Mouse (Mus musculus): ENCODE measurements around the gene Nfib.

Nfib gene

DNA sequence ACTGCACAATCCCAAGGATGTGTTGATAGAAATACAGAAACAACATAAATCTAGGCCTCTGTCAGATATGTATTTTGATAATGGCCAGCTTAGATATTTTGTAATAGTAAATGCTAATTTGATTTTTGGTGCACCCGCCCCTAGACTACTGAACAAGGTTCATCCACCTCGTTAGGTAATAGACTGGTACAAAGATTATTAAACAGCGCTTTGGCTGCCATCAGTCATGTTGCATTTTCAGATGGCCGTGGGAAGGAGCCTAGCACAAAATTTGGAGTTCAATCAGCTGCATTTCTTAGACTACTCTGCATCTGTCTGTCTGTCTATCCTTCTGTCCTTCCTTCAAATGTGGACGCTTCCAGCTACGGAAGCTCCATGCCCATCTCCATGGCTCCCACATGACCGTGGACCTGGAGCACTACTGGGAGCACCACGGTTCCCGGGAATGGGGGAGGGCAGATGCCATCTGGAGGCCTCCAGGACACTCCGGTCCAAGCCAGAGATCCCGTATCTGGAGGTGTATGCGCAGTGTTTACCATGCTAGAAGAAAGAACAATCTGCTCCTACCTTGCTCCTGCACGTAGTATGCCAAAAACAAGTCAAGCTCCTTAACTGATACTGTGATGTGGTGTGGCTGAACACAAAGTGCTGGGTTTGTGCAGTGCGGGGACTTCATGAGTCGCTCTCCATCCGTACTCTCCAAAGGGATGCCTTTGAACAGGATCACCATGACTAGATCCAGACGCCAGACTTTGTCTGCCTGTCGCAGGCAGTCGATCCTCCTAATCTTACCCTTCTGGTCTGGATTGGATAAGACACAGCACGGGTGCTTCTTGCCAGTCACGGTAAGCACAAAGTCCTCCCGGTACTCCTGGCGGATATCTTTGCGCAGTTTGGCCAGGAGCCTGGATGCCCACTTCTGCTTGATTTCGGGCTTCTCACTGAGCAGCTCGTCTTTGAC lies 207.6 kb downstream of the Nfib start:
- DNase-seq (ENCODE audit: low spot score), result no peak

DNA sequence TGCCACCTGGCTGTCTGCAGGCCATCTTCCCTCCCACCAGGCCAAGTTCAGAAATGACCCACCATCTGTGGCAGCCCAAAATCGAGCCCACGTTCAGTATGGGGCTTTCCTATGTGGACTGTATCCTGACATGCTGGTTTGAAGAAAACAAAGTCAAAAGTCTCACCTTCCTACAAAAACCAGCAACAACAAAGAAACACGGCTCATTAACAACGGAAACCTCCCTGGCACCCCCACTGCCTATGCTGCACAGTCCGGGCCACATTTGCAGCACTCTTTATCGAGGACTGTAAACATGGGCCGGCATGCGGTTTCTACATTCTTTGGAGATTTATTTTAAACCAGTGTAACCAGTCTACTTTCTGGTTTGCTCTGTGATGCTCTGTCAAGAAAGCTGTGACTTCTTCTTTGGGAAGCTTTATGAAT lies 208.4 kb downstream of the Nfib start:
- DNase-seq (ENCODE audit: low spot score), result no peak

DNA sequence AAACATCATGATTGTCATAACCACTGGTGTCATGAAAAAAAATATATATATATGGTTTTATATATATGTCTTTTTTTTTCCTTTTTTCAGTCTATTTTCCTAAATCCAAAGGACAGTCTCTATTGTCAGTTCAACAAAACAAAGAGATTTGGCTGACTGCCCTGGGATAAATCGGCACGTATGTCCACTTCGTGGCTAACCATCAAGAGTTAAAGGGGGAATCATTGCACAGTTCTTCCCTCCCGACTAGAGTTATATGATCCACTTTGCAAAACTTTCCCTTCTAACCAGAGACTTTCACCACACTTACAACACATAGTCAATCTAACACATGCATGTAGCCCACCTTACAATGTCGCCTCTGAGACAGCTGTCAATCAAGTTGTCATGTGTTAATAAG lies 209.2 kb downstream of the Nfib start:
- DNase-seq (ENCODE audit: low spot score), result no peak

DNA sequence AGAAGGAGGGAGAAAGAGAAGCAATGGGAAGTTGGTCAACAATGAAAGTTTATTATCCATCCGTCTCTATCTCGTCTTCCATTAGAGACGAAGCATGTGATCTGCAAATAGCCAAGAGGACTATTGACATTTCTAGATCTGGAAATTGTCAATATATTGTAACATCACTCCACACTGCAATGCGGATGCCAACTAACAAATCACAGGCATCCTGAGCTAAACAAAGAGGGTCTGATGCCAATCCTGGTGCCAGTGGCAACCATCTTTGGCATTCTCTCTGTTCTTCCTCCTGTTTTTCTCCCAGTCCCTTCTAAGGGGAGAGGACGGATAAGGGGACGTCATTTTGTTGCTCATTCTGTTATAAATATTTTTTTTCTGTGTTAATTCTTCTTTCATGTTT lies 209.9 kb downstream of the Nfib start:
- no peak for DNase-seq (ENCODE audit: low spot score)

DNA sequence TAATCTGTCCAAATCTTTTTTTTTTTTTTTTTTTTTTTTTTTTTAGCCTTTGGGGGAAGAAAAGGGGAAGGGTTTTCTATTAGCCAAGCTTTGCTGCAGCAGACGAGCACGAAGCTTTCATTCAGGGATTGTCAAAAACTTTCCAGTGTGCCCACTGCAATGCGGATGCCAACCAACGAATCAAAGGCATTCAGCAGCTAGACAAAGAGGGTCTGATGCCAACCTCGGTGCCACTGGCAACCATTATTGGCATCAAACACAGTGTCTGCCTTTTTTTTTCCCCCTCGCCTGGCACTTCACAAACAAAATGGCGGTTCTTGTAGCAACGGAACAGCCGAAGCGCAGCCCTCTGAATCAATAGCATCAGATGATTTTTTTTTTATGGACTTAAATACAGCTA lies 210.7 kb downstream of the Nfib start:
- no peak for DNase-seq (ENCODE audit: low spot score)

DNA sequence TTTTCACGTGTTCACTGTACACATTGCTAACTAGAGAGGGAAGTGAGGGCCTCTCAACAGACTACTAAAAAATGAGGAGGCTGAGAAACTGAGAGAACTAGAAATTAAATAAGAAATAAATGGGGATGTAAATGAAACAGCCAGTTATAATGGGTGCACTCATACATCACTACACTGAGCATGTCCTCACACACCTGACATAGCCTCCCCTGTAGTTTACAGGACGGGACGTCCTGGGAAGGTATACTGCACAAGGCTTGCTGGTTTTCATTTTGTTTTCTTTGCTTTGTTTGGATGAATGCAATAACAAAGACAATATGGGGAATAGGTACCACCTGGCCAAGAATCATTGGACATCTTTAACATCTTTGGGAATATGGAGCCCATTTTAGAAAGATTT lies 211.1 kb downstream of the Nfib start:
- no peak for DNase-seq (ENCODE audit: low spot score)

DNA sequence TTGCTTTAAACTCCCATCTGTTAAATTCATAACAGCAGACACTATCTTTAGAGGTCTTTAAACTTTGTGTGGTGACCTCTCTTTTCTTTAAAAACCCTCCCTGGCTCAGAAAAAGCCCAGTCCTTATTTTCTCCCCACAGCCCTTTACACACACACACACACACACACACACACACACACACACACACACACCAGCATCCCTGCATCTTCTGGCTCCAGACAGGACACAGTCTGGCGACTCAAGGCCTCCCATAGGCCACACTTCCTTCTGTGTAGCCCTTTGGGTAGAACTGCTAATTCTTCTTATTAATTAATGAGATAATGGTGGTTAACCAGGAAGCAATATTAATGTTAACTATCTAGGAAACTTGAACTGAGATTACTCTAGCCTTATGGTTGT lies 211.7 kb downstream of the Nfib start:
- DNase-seq (ENCODE audit: low spot score), result no peak

DNA sequence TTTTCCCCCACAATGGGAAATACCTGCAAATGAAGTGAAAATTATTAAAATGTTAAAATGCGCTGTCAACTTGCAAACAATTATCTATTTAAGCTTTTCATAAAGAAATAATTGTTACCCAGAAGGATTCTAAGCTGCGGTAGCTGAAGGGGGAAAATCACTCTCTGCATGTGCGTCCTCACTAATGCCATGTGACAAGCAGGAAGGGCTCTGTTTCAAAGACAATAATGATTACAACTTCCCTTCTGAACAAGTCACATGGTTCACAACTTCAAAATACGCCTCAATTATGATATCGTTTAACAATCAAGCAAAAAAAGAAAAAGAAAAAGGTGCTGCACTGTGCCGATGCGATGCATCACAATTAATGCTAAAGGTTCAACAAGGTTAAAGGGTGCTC lies 212.2 kb downstream of the Nfib start:
- no peak for DNase-seq (ENCODE audit: low spot score)

DNA sequence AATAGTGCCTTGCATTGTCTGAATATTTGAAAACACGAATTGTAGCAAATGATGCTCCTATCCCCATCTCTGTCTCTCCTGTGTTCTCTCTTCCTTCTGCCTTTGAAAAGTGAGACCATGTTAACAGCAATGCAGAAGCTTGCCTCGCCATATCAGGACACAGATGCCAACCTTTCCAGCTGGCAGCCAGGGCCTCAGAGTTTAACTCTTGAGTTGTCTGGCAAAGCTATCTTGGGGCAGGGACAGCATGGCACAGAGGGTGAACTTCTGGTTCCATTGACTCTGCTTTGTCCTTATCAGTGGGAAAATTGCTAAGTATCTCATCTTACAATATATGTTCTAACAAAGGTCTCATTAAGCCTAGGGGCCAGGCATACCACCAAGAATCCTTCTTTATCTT lies 212.8 kb downstream of the Nfib start:
- DNase-seq (ENCODE audit: low spot score), result no peak

DNA sequence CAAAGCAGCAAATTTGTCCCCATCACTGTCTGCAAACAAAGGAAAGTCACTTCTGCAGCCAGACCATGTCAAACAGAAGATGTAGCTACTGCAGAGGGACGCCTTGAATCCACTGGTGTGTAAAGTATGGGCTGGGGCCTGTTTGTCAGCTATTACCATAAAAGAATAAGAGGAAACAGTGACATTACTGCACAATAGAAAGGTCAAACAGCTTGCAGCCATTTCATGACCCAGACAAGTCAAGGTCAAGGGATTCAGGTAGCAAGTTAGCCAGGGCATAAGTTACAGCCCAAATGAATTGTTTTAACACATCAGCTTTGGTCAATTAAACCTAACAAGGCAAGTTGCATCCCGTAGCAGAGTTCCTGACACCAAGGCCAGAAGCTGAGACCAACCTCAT lies 215.6 kb downstream of the Nfib start:
- no peak for DNase-seq (ENCODE audit: low spot score)

DNA sequence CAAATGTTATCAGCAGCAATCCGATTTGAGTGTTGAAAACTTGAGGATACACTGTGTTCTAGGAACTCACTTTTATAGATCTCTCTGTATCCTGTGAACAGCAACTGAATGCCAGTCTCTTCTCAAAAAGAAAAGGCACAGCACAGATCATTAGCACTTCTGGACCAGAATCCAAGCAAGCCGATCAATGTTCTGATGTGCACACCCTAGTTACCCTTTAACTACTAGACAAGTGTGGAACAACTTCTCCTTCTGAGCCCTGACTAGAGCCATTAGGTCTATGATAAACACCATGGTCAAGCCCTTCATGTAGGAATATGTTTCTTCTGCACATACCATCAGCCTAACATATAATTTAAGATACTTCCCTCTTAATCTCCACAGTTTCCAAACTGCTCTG lies 219.6 kb downstream of the Nfib start:
- no peak for DNase-seq (ENCODE audit: low spot score)

DNA sequence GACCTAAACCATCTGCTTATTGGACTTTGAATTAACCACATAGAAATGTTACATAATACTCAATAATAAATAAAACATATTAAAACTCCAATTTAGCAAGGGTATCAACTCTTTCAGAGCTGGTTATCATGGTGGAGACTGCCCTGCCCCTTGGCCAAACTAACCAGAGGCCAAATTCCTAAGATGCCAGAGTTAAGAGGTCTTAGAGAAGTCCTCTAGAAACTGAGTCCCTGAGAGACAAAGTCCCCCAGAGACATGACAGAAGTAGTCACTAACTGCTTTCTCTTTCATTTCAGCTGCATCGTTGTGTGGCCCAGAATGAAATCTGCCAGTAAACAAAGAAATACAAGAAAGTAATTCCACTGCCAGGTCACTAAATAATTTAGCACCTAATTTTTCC lies 221.7 kb downstream of the Nfib start:
- DNase-seq (ENCODE audit: low spot score), result no peak

DNA sequence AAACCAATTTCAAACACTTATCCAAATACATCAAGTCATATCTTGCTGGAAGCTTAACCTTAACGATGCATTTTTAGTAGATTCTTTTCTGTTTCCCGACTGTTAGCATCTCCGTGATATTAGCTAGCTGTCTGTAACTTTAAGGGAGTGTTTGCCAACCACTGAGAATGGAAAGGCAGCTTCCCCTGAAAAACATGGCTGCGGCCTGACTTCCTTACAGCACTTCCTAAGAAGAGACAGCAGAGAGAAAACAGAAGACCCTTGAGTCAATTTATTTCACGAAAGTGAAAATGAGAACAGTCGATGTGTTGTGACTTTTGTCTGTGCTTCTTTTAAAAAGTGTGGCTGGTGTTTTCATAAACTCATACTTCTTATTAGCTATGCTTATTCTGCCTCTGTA lies 222.3 kb downstream of the Nfib start:
- no peak for DNase-seq (ENCODE audit: low spot score)

DNA sequence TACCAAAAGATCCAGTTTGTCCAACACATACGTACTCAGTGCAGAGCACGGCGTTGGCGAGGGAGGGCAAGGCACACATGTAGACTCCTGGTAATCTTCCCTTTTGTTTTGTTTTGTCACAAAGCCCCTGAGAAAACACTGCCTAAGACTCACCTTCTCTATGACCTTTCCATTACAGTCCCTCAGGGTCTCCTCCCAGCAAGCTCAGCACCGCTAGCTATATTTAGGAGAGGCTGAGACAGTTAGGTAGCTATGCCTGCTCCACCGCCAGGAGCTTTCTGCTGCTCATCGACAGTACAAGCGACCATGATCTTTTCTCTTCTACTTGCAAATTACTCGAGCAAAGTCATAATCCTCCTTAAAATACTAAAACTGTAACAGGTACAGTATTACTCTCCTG lies 224.9 kb downstream of the Nfib start:
- DNase-seq (ENCODE audit: low spot score), result no peak

DNA sequence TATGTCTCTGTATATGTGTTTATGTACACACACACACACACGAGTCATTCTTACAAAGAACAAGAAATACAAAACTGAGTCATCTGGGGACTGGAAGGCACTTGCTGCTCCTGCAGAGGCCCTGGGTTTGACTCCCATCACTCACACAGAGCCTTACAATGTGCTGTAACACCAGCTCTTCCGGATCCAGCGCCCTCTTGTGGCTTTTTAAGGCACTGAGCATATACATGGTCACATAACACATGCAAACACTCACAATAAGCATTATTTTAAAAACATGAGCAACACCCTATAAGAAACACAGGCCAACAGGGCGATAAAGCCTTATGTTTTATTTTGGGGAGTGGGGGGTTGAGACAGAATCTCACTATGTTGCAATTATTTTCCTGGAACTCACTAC lies 226.2 kb downstream of the Nfib start:
- DNase-seq (ENCODE audit: low spot score), result no peak

DNA sequence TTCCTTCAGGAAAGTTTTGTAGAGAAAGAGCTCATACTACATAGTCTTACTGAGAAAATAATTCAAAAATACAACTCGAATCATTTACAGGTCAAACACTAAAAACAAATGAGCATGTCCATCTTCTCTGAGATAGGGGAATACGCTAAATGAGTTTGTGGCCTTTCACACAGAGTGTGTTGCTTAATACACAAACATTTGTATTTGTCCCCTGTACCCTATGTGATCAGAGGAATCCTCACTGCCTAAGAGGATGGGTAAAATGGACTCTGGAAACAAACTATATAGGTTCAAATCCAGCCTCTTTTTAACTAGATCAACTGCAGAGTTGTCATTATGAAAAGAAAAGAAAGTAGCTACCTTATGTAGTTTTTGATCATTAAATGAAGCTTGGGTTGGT lies 227.8 kb downstream of the Nfib start:
- no peak for DNase-seq (ENCODE audit: low spot score)

DNA sequence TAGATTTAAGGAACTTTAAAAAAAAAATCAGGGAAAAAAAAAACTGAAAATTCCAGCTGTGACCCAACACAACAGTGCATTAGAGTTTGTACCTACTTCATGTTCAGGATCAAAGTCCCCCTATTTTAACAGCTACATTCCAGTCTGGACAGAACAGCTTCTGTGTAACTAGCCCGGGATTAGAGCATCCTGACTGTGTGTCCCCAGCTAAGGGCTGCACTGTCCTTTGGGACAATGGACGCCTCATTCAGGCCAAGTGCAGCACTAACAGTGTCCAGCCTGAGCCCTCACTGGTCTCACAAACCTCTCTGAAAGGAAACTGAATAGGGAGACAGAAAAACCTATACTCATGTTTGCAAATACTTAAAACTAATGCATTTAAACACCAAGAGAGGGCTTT lies 229.1 kb downstream of the Nfib start:
- no peak for DNase-seq (ENCODE audit: low spot score)

DNA sequence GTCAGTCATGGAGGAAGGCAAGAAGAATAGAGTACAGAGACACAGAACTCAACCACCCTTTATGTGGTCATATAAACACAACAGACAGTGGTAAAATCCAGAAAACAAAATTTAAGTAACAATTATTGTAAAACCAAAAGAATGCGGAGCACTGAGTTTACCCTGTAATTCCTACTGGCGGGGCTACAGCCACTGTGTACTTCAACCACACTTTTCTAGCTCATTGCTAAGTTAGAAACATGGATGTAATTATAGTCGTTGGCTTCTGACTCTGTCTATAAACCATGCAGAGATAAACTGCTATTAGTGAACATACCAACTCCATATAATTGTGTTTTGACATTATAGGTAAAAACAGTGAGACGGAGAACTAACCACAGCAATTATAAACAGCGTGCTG lies 231.2 kb downstream of the Nfib start:
- no peak for DNase-seq (ENCODE audit: low spot score)

DNA sequence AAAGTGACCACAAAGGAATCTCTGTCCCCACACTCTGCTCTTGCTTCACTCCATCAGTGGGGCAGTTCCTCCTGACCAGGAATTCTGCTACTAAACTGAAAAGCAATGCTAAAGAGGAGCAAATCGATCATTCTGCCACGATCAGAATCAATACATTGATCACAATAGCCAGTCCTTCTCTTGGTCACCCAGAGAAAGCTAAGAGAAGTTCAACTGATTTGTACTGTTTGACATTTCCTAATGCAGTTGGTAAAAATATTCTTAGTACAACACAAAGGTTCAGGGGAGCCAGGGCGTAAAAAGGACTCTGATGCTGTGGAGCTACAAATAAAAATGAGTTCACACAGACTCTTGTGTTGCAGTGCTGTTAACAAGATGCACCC lies 234.6 kb downstream of the Nfib start:
- no peak for DNase-seq (ENCODE audit: low spot score)

DNA sequence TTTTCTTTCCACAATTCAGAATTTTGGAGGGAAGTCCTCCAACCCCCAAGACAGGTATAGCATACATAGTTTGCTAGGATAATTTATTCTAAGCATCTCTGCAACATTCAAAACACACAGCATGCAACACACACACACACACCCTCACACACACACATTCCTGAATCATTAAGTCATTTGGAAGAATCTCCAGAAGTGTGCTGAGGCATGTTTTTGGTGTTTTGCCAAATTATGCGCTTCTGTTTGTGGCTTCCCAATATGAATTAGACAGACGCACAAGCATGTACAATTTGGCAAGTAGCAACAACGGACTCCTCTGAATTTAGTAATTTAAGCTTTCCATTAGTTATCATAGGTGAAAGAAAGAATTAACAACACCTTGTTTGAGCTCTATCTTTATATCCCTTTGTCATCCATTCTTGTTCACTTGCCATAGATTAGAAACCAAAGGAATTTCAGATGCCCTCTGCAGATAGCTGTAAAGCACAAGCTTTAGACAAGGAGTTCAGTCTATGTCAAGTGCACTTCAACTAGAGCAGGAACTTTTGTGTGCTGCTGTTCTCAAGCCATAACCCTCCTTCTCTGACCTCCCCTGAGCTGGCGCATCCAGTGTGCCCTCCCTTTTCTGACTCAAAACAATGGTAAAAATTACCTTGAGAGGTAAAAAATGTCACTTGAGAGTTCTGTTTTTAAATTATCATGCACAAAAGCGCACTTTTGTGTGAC lies 235.2 kb downstream of the Nfib start:
- DNase-seq (ENCODE audit: low spot score), result no peak

DNA sequence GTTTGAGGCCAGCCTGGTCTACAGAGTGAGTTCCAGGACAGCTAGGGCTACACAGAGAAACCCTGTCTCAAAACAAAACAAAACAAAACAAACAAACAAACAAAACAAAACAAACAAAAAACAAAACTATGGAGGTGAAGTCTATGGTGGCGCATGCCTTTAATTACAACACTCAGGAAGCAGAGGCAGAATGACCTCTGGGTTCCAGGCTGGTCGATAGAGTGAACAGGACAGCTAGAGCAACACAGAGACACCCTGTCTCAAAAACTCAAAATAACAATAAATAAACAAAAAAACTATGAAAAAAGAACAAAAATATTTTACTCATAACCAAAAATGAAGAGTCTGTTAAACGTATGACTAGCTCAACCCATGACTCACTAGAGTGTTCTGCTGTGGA lies 236.6 kb downstream of the Nfib start:
- DNase-seq (ENCODE audit: low spot score), result no peak

DNA sequence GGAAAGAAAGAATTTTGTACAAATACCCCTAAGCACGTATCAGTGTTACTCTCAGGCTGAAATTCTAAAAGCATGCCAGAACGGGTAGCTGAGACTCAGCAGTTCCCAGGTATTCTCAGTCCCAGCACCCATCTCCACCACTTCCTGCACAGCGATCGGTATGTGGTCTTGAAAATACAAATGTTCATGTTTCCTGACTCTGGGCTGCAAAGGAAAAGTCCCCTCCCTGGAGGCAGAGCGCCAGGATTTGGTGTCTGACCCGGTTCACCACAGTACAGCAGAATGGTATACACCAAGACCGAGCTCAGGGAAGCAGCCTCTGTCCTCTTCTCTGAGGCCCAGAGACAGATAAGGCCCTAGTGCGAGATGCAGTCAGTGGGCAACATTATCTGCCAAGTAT lies 238.8 kb downstream of the Nfib start:
- no peak for DNase-seq (ENCODE audit: low spot score)

DNA sequence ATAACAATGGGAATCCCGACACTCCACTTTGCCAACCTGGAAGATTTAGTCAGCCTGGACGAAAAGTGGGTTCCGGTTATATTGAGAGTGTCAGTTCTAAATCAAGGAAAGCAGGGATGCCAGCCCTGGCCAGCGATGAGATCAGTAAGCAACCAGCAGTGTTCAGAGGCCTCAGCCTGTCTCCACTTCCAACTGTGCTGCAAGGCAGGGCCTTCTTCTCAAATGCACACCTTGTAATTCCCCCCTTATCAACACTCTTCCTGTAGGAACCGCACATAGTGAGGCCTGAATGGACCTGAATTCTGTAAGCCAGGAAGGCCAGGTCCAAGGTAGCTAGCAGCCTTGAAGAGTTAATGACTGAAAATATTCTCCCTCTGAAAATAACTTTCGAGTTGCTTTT lies 239.4 kb downstream of the Nfib start:
- no peak for DNase-seq (ENCODE audit: low spot score)
